Mouse (Mus musculus): ENCODE results near the gene Maff.

GRCm38 (mm10) chr15:79326971-79327961, 19.2 kb upstream of the Maff start:
- TF ChIP-seq POLR2A (IDR thresholded peaks at IDR 0.05; ENCODE audit: control insufficient read depth, low read depth, low read length) (no peak; the same call in 1 of the 2 replicates), CTCF (IDR thresholded peaks at IDR 0.05; ENCODE audit: control insufficient read depth, insufficient read depth, insufficient replicate concordance, low read depth, low read length) (no peak)
